Mouse (Mus musculus) small intestine, adult 2 months (tissue): ENCODE results near the gene Gm13283. TPM values are rescaled to one million over a fixed set of nuclear protein-coding genes. Genes with fewer than 3 reads are reported as not detected.
"Not testable (repeated sequence)": the region's sequence is repeated elsewhere in the genome, so short reads cannot be mapped to it uniquely, and the experiment has no call there.

ENCODE experiments used
- H3K27ac ChIP-seq: fragments of 200-500 bp; 2 replicates; pipeline ENCODE4 v1.5.1; 2012; ENCODE audit warnings: low read depth, low read length, control low read depth, inconsistent platforms; ENCODE audit not compliant: insufficient read depth
- H3K27me3 ChIP-seq: fragments of 200-500 bp; 2 replicates; pipeline ENCODE4 v1.6.1; 2012; ENCODE audit warnings: mild to moderate bottlenecking, moderate library complexity, low read length, inconsistent platforms; ENCODE audit not compliant: control insufficient read depth, insufficient read depth
- H3K36me3 ChIP-seq: fragments of 200-500 bp; 2 replicates; pipeline ENCODE4 v1.6.1; 2012; ENCODE audit warnings: mild to moderate bottlenecking, low read length, control low read depth, inconsistent platforms; ENCODE audit not compliant: control insufficient read depth, insufficient read depth
- H3K4me1 ChIP-seq: fragments of 200-500 bp; 2 replicates; pipeline ENCODE4 v1.6.1; 2012; ENCODE audit warnings: low read length, inconsistent platforms, mixed read lengths; ENCODE audit not compliant: control insufficient read depth, insufficient read depth, insufficient read length
- H3K4me3 ChIP-seq: fragments of 200-500 bp; 2 replicates; pipeline ENCODE4 v1.5.1; 2012; ENCODE audit warnings: low read depth, mild to moderate bottlenecking, control low read depth, inconsistent platforms, low read length, moderate library complexity
- CTCF ChIP-seq: fragments of 200-500 bp; IDR thresholded peaks from 2 replicates; pipeline ENCODE4 v1.5.1; 2012; ENCODE audit warnings: low read depth, mild to moderate bottlenecking, control low read depth, inconsistent platforms, low read length, moderate library complexity, mixed read lengths; ENCODE audit not compliant: insufficient replicate concordance, insufficient read length; ENCODE audit errors: extremely low read depth
- WGBS: fragments of 180-500 bp; shearing (Covaris S2); methylation state at CpG from one replicate; pipeline ENCODE4 v1.1.7; 2018; 5-methylcytosine and 5-hydroxymethylcytosine counted together
- polyA plus RNA-seq: library from polyadenylated mRNA; depleted of rRNA; stranded (reverse); fragments of >200 nt; gene quantifications from 2 replicates; pipeline ENCODE4 v1.2.3, GENCODE M21; 2012

The Gm13283 gene
- polyA plus RNA-seq, 1 experiment: 0.08 TPM

GRCm38 (mm10) chr4:88757628-88758031 lies 2.3 kb upstream of the Gm13283 start:
- not testable (repeated sequence) for H3K4me1 ChIP-seq, H3K36me3 ChIP-seq, H3K27me3 ChIP-seq
- peak overlapping the region; percentile 75 for H3K4me3 ChIP-seq
- WGBS: 0% methylated on average over 21 of the region's 21 CpGs
- peak overlapping the region; percentile 83; the same call in 1 of the 2 replicates for H3K27ac ChIP-seq
- TF ChIP-seq CTCF: peak; percentile 60

DNA sequence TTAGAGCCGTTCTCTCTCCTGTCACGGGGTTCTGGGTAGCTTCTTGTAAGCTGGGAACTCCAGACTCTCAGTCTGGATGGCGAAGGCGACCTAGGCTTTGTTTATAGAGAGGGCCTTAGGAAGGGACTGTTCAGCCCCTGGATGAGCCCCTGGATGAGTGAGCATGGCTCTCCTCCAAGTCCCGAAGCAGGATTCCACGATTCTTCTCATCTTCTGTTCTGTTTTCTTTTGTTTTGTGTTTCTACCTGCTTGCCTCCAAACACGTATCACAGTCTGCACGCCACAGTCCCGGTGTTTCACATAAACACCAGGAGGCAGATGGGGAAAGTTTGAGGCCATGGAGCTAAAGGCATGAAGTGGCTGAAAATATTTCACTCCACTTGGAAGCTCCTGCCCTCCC lies 1.2 kb upstream of the Gm13283 start:
- H3K27me3 ChIP-seq, H3K36me3 ChIP-seq, H3K27ac ChIP-seq, H3K4me1 ChIP-seq, H3K4me3 ChIP-seq: not testable (repeated sequence)
- 88% methylated on average over 9 of the region's 9 CpGs for WGBS

GRCm38 (mm10) chr4:88760431-88760830 lies 512 bp downstream of the Gm13283 start:
- 0% methylated on average over 23 of the region's 28 CpGs for WGBS
- not testable (repeated sequence) for H3K4me1 ChIP-seq, H3K36me3 ChIP-seq, H3K27ac ChIP-seq, H3K27me3 ChIP-seq
- H3K4me3 ChIP-seq: peak overlapping the region; percentile 55
- 0 out of 2 replicates have a peak, but pooled peaks have one; percentile 17 for TF ChIP-seq CTCF

DNA sequence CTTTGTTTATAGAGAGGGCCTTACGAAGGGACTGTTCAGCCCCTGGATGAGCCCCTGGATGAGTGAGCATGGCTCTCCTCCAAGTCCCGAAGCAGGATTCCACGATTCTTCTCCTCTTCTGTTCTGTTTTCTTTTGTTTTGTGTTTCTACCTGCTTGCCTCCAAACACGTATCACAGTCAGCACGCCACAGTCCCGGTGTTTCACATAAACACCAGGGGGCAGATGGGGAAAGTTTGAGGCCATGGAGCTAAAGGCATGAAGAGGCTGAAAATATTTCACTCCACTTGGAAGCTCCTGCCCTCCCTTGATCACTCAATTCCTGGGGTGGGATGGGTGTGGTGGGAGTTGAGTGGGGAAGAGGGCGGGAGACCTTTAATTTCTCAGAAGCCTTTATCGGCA lies 1.9 kb downstream of the Gm13283 start:
- H3K36me3 ChIP-seq, H3K4me1 ChIP-seq, H3K27ac ChIP-seq, H3K4me3 ChIP-seq, H3K27me3 ChIP-seq: not testable (repeated sequence)
- 70% methylated on average over 6 of the region's 8 CpGs for WGBS

DNA sequence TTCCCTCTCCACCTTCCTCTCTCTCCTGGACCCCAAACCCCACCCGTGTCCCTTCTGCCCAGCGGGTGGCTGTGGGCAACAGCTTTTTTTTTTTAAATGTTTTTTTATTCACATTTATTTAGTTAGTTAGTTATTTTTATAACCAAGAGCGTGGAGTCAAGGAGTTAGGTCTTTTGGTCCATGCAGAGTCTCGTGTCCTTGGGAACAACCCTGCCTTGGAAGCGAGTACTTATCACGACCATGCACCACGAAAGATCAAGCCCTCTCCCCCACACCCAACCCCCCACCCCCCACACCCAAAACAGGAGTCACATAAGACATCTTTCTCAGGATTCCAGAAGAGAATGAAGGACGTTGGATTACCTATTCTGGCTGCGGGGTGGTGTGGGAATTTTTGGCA lies 2.4 kb downstream of the Gm13283 start:
- H3K4me1 ChIP-seq, H3K27ac ChIP-seq, H3K4me3 ChIP-seq, H3K27me3 ChIP-seq, H3K36me3 ChIP-seq: not testable (repeated sequence)
- WGBS: 56% methylated on average over 9 of the region's 9 CpGs

DNA sequence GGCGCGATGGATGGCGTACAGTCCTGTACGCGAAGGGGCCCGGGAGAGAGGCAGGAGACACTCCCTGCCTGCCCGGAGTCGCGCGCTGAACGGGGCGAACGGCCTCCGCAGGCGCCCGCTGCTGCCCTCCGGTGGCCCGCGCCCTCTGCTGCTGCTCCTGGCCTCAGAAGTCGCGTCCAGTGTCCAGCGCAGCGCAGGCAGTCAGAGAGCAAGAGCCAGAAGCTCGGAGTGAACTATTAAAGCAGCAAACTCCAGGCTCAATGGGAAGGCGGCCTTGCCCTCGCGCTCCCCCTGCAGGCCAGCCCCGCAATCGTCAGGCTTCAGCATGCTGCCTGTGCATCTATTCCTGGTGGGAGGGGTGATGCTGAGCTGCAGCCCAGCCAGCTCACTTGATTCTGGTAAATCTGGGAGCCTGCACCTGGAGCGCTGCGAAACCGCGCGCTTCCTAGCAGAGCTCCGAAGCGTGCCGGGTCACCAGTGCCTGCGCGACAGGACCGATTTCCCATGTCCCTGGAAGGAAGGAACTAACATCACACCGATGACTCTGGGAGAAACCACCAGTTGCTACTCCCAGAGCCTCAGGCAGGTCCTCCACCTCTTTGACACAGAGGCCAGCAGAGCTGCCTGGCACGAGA lies 3.6 kb downstream of the Gm13283 start:
- TF ChIP-seq CTCF: peak; percentile 34; the same call in 1 of the 2 replicates
- H3K27me3 ChIP-seq, H3K27ac ChIP-seq, H3K36me3 ChIP-seq, H3K4me1 ChIP-seq: not testable (repeated sequence)
- peak overlapping the region; percentile 59 for H3K4me3 ChIP-seq
- WGBS: 4% methylated on average over 34 of the region's 42 CpGs

DNA sequence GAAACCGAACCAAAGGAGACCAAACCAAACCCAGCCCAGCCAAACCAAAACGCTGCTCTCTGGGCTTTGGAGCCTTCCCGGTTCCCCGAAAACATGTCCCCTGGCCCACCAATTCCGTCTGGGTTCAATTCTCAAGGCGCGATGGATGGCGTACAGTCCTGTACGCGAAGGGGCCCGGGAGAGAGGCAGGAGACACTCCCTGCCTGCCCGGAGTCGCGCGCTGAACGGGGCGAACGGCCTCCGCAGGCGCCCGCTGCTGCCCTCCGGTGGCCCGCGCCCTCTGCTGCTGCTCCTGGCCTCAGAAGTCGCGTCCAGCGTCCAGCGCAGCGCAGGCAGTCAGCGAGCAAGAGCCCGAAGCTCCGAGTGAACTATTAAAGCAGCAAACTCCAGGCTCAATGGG lies 13.6 kb downstream of the Gm13283 start, which contains the start of gene Gm13290:
Gene Gm13290 (plus strand): TSS at position 301 of the 400 bp plus-strand sequence.
- H3K27me3 ChIP-seq, H3K27ac ChIP-seq, H3K36me3 ChIP-seq, H3K4me3 ChIP-seq, H3K4me1 ChIP-seq: not testable (repeated sequence)
- no CpG with 5 or more reads among the region's 32 CpGs for WGBS

DNA sequence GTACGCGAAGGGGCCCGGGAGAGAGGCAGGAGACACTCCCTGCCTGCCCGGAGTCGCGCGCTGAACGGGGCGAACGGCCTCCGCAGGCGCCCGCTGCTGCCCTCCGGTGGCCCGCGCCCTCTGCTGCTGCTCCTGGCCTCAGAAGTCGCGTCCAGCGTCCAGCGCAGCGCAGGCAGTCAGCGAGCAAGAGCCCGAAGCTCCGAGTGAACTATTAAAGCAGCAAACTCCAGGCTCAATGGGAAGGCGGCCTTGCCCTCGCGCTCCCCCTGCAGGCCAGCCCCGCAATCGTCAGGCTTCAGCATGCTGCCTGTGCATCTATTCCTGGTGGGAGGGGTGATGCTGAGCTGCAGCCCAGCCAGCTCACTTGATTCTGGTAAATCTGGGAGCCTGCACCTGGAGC lies 16.7 kb downstream of the Gm13283 start, which contains the start of gene Gm13289:
Gene Gm13289 (plus strand): TSS at position 301 of the 400 bp plus-strand sequence.
- H3K4me3 ChIP-seq: not testable (repeated sequence)

DNA sequence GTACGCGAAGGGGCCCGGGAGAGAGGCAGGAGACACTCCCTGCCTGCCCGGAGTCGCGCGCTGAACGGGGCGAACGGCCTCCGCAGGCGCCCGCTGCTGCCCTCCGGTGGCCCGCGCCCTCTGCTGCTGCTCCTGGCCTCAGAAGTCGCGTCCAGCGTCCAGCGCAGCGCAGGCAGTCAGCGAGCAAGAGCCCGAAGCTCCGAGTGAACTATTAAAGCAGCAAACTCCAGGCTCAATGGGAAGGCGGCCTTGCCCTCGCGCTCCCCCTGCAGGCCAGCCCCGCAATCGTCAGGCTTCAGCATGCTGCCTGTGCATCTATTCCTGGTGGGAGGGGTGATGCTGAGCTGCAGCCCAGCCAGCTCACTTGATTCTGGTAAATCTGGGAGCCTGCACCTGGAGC lies 19.6 kb downstream of the Gm13283 start, which contains the start of gene Gm13272:
Gene Gm13272 (plus strand): TSS at position 301 of the 400 bp plus-strand sequence.
- not testable (repeated sequence) for H3K36me3 ChIP-seq, H3K4me3 ChIP-seq, H3K4me1 ChIP-seq, H3K27ac ChIP-seq, H3K27me3 ChIP-seq
- WGBS: no CpG with 5 or more reads among the region's 29 CpGs

More for the DNA sequence above, 16.7 kb downstream of the Gm13283 start, which contains the start of gene Gm13289:
- H3K36me3 ChIP-seq, H3K4me1 ChIP-seq, H3K27me3 ChIP-seq, H3K27ac ChIP-seq: not testable (repeated sequence)
- no CpG with 5 or more reads among the region's 29 CpGs for WGBS

DNA sequence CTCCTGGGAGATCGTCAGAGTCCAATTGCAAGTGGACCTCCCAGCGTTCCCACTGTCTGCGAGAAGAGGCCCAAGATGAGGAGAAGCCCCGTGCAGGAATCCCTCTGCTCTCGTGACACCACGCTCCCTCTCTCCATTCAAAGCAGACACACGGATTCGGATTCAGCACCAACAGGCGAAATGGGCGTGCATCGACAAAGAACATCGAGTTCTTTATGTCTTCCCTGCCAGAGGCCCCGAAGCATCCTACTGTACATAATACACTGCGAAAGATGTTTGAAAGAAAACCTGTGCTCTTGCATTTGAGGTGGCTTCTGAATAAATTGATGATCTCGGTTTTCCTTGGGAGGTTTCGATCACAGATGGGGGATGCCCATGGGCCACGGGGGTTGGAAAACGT lies 20.4 kb downstream of the Gm13283 start:
- not testable (repeated sequence) for H3K36me3 ChIP-seq
- WGBS: 51% methylated on average over 16 of the region's 18 CpGs

GRCm38 (mm10) chr4:88781831-88782230 lies 21.9 kb downstream of the Gm13283 start, which contains the start of gene Ifnz:
TSS of gene Ifnz (plus strand) at chr4:88782131.
- H3K4me3 ChIP-seq: peak within 1 kb of the TSS; percentile 45
- not testable (repeated sequence) for H3K27ac ChIP-seq, H3K27me3 ChIP-seq, H3K4me1 ChIP-seq, H3K36me3 ChIP-seq
- 16% methylated on average over 5 of the region's 7 CpGs for WGBS

More for the DNA sequence above, 20.4 kb downstream of the Gm13283 start:
- not testable (repeated sequence) for H3K27me3 ChIP-seq, H3K4me1 ChIP-seq, H3K4me3 ChIP-seq, H3K27ac ChIP-seq
